Mouse (Mus musculus) forelimb bud, embryonic 11.5 days (tissue): ENCODE data around the gene Stk4.
"Not testable (repeated sequence)": the region's sequence is repeated elsewhere in the genome, so short reads cannot be mapped to it uniquely, and the experiment has no call there.

Source experiments
- DNase-seq: peaks from one replicate; pipeline ENCODE4 v3.0.0-alpha.2; 2012; ENCODE audit warnings: low read depth, low spot score

The Stk4 gene

DNA sequence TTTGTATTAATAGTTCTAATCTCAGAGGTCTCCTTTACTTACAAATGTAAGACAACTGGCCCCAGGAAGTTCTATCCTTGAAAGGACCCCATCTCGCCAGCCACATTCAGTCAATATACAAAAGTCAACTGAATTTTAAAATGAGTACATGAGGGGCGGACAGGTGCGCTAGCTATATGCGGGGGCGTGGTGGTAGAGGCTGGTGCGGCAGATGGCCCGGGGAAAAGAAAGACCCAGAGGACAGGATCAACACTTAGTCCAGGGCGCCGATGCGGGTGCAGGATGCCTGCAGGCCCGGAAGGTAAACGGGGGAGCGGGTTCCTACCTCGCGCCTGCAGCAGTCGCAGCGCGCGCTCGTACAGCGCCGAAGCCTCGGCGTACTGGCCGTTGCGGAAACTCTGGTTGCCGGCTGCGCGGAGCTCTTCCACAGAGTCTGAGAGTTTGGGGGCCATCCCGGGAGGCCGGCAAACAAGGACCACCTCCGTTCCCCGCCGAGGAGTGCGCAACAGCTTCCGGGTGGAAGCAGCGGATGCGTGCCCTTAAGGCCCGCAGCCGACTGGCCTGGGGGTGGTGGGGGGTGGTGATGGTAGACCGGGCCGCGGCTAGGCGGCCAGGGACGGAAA, at the start of gene Stk4:
Stk4 (plus strand) TSS at position 181 of the 623 bp plus-strand sequence.
- peak; percentile 29 for DNase-seq

DNA sequence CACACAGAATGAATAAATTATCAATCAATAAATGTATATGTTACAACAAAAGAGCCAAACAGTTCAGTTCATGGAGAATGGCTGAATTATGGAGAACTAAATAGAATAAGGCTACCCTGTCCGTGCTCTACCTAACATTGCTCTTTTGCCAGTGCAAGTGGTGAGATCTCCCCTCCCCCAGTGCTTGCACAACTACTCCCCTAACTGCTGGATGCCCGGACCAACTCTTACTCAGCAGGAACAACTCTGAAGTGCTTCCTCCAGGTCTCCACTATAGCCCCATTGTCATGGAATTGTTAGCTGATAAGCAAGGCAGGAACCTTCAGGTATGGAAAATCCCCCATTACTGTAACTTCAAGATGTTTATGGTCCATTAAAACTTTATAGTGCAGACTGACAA, 48.0 kb upstream of the Stk4 start:
- no peak for DNase-seq

DNA sequence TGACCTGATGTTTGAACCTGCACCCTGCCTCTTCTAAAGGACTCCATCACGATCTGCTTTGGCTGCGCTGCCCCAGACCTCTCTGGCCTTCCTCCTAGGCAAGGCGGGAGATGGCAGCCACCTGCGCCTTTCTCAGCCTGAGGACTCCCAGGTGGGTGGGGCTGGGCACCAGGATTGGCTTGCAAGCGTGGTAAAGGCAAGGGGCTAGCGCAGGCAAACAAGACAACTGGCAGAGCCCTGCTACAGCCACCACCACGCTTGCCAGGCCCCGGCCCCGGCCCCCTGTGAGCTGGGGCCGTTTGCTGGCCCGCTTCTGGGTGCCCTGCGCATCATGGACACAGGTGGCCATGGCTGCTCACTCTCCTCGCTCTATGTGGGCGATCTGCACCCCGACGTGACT, 45.0 kb upstream of the Stk4 start, which contains the start of gene Pabpc1l:
Pabpc1l (plus strand) TSS at position 301 of the 400 bp plus-strand sequence.
- DNase-seq, result no peak

DNA sequence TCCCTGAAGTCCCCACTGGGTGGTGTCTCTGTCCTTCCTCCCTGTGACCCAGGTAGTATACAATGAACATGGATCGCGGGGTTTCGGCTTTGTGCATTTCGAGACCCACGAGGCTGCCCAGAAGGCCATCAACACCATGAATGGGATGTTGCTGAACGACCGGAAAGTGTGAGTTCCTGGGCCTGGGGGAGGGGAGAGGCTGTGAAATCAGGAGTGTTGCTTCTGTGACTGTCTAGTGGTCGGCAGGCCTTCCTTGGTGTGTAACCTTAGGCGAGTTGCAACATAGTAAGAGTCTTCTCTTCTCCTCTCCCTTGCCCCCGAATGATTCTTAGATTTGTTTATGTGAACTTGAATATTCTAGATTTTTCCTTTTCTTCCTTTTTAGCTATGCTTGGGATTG, 39.0 kb upstream of the Stk4 start:
- DNase-seq, result no peak

DNA sequence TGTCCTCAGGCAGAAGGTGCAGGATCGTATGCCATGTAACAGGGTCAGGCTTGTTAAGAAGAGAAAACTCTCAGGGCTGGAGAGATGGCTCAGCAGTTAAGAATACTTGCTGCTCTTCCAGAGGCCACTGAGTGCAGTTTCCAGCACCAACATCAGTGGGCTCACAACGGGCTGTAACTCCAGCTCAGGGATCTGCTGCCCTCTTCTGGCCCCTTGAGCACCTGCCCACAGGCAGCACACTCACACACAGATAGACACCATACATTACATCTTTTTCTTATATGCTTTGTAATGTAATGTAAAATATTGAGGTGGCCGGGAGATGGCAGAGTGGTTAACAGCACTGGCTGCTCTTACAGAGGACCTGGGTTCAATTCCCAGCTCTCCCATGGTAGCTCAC, 37.1 kb upstream of the Stk4 start:
- no peak for DNase-seq

DNA sequence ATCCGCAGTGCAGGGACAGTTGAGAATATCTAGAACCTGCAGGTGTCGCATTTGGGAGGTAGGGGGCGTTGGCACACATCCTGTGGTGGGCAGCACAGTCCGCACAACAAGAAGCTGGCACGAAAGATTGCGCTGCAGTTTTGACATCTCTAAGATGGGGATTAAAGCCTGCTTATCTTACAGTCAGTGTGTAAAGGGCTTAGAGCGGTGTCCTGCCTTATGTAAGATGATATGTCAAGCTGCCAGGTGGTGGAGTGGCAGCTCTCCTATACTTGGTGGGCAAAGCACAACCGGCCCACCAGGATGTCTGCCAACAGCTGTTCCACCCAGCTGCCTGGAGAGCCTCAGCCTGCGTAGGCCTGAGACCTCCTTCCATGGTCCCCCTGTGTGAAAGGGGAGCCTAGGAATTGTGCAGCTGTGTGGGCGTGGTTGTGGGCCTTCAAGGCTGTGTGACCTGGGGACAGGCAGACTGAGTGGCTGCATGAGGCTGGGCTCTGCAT, 33.6 kb upstream of the Stk4 start:
- DNase-seq, result peak; percentile 49

DNA sequence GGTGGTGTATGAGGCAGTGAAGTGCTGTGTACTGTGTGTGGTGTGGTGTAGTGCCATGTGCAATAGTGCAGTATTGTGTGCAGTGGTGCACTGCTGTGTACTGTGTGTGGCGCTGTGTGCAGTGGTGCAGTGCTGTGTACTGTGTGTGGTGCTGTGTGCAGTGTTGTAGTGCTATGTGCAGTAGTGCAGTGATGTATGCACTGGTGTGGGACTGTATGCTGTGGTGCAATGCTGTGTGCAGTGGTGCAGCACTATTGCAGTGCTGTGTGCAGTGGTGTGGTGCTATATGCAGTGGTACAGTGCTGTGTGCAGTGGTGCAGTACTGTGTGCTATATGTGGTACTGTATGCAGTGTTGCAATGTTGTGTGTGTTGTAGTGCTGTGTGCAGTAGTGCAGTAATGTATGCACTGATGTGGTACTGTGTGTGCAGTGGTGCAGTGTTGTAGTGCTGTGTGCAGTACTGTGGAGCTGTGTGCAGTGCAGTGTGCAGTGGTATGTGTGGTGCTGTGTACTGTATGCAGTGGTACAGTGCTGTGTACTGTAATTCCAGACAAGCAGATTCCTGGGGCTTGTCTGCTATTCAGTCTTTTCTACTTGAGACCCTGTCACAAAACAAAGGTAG, 31.6 kb upstream of the Stk4 start:
- DNase-seq, result no peak

DNA sequence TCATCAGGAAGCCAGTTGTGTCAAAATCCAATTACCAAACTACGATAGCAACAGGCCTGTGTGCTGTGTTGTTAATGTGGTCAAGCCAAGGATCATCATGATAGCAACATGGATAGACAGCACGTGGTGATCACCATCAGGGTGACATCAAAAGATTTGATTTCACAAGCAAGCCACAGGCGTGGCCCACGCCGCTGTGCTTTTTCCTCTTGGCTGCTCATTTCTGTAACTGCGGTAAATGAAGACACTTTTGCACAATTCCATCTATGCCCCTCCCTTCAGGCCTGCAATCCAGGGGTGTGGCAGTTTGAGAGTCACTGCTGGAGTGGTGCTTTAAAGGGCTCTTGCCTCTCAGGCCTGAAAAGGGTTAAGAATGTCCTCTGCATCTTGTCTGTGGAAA, 29.2 kb upstream of the Stk4 start:
- DNase-seq, result no peak

DNA sequence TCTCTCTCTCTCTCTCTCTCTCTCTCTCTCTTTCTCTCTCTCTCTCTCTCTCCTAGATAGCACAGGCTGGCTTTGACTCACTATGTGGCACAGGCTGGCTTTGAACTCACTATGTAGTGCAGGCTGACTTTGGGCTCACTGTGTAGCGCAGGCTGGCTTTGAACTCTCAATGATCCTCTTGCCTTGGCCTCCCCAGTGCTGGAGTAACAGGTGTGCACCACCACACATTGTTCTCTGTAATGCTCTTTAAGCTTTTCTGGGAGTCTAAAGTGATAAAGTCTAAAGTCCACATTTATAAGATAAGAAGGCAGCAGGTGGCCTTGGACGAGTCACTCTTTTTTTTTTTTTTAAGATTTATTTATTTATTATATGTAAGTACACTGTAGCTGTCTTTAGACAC, 28.6 kb upstream of the Stk4 start:
- no peak for DNase-seq

DNA sequence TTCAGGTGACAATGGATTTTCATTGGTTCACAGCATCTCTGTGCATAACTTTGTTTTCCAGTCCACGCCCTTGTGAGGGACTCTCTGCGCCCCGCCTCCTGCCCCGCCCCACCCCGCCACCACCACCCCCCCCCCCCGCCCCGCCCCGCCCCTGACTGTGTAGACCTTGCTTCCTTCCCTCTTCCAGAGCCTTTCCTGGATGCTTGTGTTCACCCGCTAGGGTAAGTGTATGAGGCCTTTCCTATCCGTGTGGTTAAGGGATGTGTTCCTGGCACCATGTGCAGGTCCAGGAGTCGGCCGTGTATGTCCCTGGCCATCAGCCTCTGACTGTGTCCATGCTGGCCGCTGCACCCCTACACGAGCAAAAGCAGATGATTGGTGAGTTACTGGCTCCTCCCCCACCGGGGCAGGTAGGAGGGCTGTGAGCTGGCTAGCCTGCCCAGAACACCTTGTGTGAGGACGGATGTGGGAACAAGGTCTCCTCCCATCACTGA, 22.9 kb upstream of the Stk4 start:
- peak; percentile 36 for DNase-seq

DNA sequence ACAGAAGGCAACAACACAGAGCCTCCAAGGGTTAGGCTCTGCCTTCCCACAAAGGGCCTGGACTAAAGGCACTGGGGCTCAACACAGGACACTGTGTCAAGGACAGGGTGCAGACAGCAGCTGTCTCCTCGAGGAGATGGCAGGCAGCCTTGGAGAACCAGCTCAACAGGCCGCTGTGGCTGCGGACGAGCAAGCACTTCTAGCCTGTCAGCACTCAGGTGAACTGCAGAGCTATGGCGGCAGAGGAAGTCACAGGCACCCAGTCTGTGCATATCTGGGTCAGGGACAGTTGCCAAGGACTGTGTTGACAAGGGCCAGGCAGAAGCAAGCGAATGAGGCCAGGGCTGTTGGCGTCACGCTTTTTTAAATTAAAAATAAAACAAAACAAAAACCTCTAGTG, 16.4 kb upstream of the Stk4 start:
- no peak for DNase-seq

DNA sequence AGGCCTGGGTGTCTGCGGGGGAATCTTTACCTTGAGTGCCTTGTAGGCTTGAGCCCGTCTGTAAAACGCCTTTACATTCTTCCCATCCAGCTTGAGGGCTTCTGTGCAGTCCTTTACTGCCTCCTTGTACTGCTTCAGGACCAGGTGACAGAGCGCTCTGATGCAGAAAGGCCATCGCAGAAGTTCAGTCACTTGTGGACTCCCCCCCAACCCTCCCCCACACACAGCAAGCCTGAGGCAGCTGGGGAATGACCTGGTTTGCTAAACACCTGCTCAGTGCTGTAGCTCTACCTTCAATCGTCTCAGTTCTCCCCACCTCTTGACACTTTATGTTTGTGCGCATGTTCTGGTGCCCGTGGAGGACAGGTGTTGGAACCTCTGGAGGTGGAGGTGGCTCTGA, 15.5 kb upstream of the Stk4 start:
- DNase-seq, result no peak

DNA sequence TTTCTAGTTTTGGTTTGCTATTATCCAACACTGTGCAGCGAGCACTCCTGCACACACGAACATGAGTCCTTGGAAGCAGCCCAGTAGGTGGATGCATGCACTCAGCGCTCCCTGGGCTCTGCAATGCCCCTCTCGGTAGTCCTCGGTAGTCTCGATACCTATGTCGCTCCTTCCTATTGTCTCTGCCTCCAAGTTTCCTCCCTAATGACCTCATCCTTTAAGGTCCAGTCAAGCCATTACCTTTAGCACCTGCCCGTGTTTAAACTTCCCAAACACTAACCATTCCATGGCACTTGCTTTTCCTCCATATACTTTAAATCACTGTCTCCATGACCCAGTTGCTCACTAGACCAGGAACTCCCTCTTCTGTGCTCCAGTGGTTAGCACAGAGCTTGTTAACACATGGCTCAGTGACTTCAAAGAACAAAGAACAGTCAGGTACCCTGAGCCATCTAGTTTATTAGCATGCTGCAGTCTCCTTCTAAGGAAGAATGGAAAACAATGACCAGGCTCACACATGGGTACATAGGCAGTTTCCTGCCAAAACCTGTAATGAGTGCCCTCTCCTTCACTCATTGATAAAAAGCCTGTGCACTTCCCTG, 10.4 kb upstream of the Stk4 start:
- DNase-seq, result no peak

DNA sequence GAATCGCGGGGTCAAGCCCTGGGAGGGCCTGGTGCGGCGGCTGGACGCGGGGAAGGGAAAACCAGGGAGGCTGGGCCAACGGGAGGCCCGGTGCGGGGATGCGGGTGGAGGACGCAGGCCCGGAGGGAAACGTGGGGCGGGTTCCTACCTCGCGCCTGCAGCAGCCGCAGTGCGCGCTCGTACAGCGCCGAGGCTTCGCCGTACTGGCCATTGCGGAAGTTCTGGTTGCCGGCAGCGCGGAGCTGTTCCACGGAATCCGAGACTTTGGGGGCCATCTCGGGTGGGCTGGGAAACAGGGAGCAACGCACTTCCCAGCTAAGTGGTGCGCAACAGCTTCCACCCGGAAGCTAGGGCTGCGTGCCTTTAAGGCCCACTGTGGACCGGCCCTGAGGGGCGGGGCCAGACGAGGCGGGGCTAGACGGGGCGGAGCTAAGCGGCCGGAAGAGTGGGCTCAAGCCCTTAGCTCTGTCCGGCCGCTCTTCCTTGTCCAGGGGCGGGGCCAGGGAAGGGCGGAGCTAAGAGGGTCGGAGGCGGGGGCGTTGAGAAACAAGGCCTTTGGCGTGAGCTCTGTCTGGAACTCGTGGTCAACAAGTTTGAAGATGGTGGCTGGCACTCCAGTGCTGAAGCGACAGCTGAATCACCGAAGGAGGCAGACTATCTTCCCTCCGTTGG, 779 bp downstream of the Stk4 start, which contains the start of gene Tomm34:
Tomm34 (minus strand) TSS at position 405 of the 672 bp plus-strand sequence.
- DNase-seq, result peak; percentile 92

DNA sequence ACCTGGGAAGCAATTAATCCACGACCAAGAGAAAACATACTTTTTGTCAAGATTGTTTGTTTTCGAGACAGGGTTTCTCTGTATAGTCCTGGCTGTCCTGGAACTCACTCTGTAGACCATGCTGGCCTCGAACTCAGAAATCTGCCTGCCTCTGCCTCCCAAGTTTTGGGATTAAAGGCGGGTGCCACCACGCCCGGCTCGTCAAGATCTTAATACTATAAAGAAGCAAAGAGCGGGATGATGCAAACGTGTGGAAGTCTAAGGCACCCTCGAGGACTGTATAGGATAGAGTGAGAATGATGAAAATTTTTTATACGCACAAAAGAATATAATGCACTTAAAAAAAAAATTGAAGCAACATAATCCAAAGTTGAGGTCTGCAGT, 1.3 kb downstream of the Stk4 start:
- DNase-seq, result not testable (repeated sequence)

DNA sequence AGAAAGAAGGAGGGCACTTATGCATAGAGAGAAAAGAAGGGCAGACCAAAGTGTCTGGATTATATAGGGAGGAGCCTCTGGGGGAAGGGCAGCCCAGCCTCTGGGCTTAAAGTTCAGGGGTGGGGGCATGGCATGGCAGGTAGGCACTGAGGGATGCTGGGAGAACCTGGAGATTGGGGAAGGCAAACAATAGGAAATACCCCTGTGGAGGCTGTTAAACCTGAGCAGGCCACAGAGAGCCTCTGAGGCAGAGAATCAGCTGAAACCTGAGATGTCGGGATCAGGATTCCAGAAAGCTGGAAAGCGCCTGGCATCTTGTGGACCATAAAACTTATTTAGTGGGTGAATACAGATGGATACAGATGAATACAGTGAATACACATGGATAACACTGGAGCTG, 2.0 kb downstream of the Stk4 start:
- DNase-seq, result peak; percentile 46

DNA sequence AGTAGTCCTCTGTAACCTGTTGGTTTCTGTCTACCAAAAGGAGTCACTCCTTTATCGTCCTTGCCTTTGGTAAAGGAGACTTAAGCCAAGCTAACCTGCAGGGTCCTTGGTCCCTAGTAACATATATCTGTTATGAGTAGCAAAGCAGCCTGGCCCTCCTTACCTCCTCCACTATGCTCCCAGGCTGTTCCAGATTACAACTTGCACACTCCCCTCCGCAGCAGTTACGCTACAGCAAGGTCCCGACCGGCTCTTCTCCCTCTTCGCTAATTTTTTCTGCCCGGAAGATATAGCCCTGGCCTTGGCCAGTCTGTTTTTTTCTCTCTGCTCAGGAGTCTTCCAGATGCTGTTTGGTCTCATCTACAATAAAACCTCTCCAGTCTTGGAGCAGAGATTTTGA, 3.0 kb downstream of the Stk4 start:
- no peak for DNase-seq

DNA sequence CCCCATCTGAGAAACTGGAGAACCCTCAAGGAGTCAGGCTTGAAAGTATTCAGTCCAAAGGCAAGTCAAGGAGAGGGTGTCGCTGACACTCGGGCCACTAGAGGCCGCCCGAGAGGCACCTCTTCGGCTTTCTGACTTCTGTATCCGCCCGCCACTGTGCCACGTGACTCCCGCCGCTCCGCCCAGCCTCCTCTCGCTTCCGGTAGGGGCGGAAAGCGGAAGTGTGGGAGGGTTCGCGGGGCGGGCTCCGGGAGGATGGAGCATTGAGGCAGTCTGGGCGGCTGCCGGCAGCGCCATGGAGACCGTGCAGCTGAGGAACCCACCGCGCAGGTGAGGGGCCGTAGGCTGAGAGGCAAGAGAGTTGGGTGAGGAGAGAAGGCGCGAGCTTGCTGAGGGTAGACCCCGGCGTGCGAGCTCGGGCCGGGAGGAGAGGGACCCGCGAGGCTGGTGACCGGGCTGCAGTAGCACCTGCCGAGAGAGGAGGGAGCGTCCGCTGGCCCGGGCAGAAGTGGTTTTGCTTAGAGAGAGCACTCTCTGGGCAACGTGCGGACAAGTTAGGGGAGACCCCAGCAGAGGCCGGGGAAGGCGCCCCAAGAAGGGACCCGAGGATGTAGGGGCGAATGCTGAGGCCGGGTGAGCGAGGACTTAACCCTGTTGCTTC, 3.9 kb downstream of the Stk4 start:
- peak; percentile 98 for DNase-seq

DNA sequence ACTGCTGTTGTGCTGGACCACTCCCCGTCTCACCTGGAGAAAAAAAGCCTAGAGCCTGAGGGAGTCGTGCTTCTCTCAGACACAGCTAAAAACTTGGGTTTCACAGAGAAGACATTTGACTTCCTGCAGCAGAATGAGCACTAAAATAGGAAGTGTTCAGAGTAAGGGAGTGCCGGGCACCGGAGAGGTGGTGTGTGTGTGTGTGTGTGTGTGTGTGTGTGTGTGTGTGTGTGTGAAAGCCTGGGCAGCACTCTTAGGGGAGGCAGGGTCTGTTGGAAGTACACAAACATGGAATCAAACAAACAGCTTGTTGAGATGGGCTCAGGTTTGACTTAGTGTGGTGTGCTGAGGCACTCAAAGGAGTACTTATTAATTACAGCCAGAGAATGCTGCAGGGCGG, 5.0 kb downstream of the Stk4 start:
- no peak for DNase-seq

DNA sequence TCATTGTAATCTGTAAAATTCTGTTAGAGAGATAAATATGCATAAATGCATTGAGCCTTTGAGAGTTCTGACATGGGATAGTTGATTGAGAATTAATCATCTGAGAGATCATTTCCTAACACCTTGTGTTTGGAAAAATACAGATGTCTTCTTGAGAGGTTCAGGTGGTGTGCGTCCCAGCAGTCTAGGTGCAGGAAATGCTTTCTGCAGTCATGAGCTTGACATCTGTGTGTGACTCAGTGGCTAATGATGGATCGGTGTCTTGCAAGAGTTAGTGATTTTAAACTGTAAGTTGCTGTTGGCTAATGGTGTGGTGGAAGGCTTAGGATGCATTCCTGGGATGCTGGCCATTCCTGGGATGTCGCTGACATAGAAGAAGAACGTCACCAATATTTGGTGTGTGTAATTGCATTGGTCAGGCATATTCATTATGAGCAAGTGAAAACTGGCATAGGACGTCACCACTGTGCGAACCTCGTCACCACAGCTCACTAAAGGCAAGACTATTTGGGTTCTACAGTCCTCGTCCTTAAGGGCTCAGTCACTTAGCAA, 6.8 kb downstream of the Stk4 start:
- DNase-seq, result no peak

DNA sequence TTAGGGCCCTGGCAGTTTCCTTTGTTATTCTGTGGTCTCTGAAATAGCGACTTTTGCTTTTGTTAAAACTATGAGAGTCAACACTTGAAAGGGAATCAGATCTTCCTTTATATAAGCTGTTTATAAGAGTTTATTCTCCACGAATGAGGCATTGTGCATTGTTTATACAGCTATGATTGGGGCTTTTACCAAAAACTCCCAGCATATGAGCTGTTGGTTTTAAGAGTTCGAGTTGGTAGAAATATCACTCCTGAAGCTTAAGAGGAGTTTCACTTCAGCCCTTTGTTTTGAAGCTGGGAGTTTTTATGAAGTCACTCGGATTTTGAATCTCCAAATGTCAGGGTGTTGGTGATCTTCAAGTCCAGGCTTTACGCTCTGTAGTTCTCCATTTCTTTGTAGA, 7.8 kb downstream of the Stk4 start:
- DNase-seq, result no peak
